Mouse (Mus musculus) CH12.LX (cell line): ENCODE data around the gene Scp2. TPM values are rescaled to one million over a fixed set of nuclear protein-coding genes. Genes with fewer than 3 reads are reported as not detected.

ENCODE experiments used
- DNase-seq: peaks from one replicate; pipeline ENCODE4 v3.0.0-alpha.2; 2013; ENCODE audit errors: extremely low read depth
- H3K27ac ChIP-seq: 2 replicates; pipeline ENCODE4 v1.5.1; 2012; ENCODE audit warnings: low read depth, mild to moderate bottlenecking, control low read depth, moderate library complexity; ENCODE audit not compliant: insufficient read depth
- H3K27me3 ChIP-seq: replicated peaks from 2 replicates; pipeline ENCODE3; 2012; ENCODE audit warnings: inconsistent platforms
- H3K36me3 ChIP-seq, 2 experiments: replicated peaks in 1 of 2; 2 replicates each; pipeline versions ENCODE3 to v1.6.1; 2012; ENCODE audit warnings: inconsistent platforms in 1 of 2, low read length in 1 of 2, mild to moderate bottlenecking in 1 of 2, mixed read lengths in 1 of 2, moderate library complexity in 1 of 2; ENCODE audit not compliant: control insufficient read depth in 1 of 2, insufficient read depth in 1 of 2
- H3K4me1 ChIP-seq, 2 experiments: 2 replicates each; pipeline ENCODE4 v1.6.1; 2012; ENCODE audit warnings: inconsistent platforms in 1 of 2, moderate library complexity in 1 of 2; ENCODE audit not compliant: insufficient read depth in 2 of 2, control insufficient read depth in 1 of 2
- H3K4me2 ChIP-seq: 2 replicates; pipeline ENCODE4 v1.6.1; 2012; ENCODE audit warnings: low read depth, mild to moderate bottlenecking, control low read depth; ENCODE audit not compliant: poor library complexity, insufficient read depth, severe bottlenecking
- H3K4me3 ChIP-seq, 3 experiments: fragments of 150-350 bp in 1 of 3; sonication (generic) in 1 of 3; replicated peaks in 1 of 3; 2 replicates each; pipeline versions ENCODE3 to v1.5.1; 2011 to 2012; ENCODE audit warnings: low read depth in 2 of 3, low read length in 2 of 3, mild to moderate bottlenecking in 2 of 3, moderate library complexity in 2 of 3, control low read depth in 1 of 3, improper control_type of control experiment in 1 of 3, inconsistent platforms in 1 of 3, mixed read lengths in 1 of 3; ENCODE audit not compliant: poor library complexity in 1 of 3
- H3K79me2 ChIP-seq: replicated peaks from 2 replicates; pipeline ENCODE4 v1.6.1; 2012; ENCODE audit warnings: mild to moderate bottlenecking, moderate library complexity; ENCODE audit not compliant: control insufficient read depth, poor library complexity, insufficient read depth, severe bottlenecking; ENCODE audit errors: extremely low read depth
- H3K9ac ChIP-seq: 2 replicates; pipeline ENCODE4 v1.6.1; 2012; ENCODE audit warnings: low read depth, mild to moderate bottlenecking, control low read depth, moderate library complexity; ENCODE audit not compliant: insufficient read depth
- H3K9me3 ChIP-seq: replicated peaks from 2 replicates; pipeline ENCODE3; 2012; ENCODE audit warnings: low read length, inconsistent platforms, mixed read lengths
- CHD1 ChIP-seq: IDR thresholded peaks from 2 replicates; pipeline ENCODE4 v1.6.1; 2012; ENCODE audit warnings: low read depth, low read length, improper control_type of control experiment, inconsistent platforms
- CTCF ChIP-seq, 2 experiments: IDR thresholded peaks in 1 of 2; conservative IDR thresholded peaks in 1 of 2; 2 replicates each; pipeline ENCODE4 v1.5.1; 2011 to 2012; ENCODE audit warnings: low read depth in 2 of 2, low read length in 2 of 2, improper control_type of control experiment in 1 of 2, inconsistent platforms in 1 of 2, mild to moderate bottlenecking in 1 of 2, moderate library complexity in 1 of 2
- E2F4 ChIP-seq: IDR thresholded peaks from 2 replicates; pipeline ENCODE4 v1.6.1; 2011; ENCODE audit warnings: low read depth, low read length, improper control_type of control experiment; ENCODE audit not compliant: insufficient replicate concordance
- ELF1 ChIP-seq: IDR thresholded peaks from 2 replicates; pipeline ENCODE4 v1.6.1; 2014; ENCODE audit warnings: low read depth, mild to moderate bottlenecking, inconsistent platforms, low read length, improper control_type of control experiment
- EP300 ChIP-seq: IDR thresholded peaks from 2 replicates; pipeline ENCODE4 v1.6.1; 2011; ENCODE audit warnings: low read length, improper control_type of control experiment
- ETS1 ChIP-seq: conservative IDR thresholded peaks from 2 replicates; pipeline ENCODE4 v1.6.1; 2012; ENCODE audit warnings: low read depth, mild to moderate bottlenecking, inconsistent platforms, low read length, improper control_type of control experiment, moderate library complexity
- GABPA ChIP-seq: IDR thresholded peaks from 2 replicates; pipeline ENCODE4 v1.6.1; 2012; ENCODE audit warnings: low read depth, low read length, improper control_type of control experiment, inconsistent platforms; ENCODE audit not compliant: insufficient replicate concordance
- HCFC1 ChIP-seq: IDR thresholded peaks from 2 replicates; pipeline ENCODE4 v1.6.1; 2012; ENCODE audit warnings: low read depth, mild to moderate bottlenecking, inconsistent platforms, low read length, improper control_type of control experiment
- IRF4 ChIP-seq: IDR thresholded peaks from 2 replicates; pipeline ENCODE4 v1.6.1; 2014; ENCODE audit warnings: low read depth, mild to moderate bottlenecking, inconsistent platforms, low read length, improper control_type of control experiment
- JUN ChIP-seq: IDR thresholded peaks from 2 replicates; pipeline ENCODE4 v1.6.1; 2011; ENCODE audit warnings: low read depth, mild to moderate bottlenecking, low read length, improper control_type of control experiment, moderate library complexity; ENCODE audit not compliant: insufficient read depth
- JUND ChIP-seq: conservative IDR thresholded peaks from 2 replicates; pipeline ENCODE4 v1.6.1; 2011; ENCODE audit warnings: low read depth, low read length, improper control_type of control experiment
- MAFK ChIP-seq: IDR thresholded peaks from 2 replicates; pipeline ENCODE4 v1.6.1; 2011; ENCODE audit warnings: low read length, improper control_type of control experiment; ENCODE audit not compliant: insufficient replicate concordance
- MAZ ChIP-seq: IDR thresholded peaks from 2 replicates; pipeline ENCODE4 v1.6.1; 2012; ENCODE audit warnings: low read depth, mild to moderate bottlenecking, inconsistent platforms, low read length, improper control_type of control experiment, moderate library complexity
- MYC ChIP-seq: IDR thresholded peaks from 2 replicates; pipeline ENCODE4 v1.6.1; 2011; ENCODE audit warnings: low read depth, mild to moderate bottlenecking, improper control_type of control experiment, low read length
- NELFE ChIP-seq: IDR thresholded peaks from 2 replicates; pipeline ENCODE4 v1.6.1; 2011; ENCODE audit warnings: low read depth, low read length, improper control_type of control experiment
- NRF1 ChIP-seq: IDR thresholded peaks from 2 replicates; pipeline ENCODE4 v1.6.1; 2014; ENCODE audit warnings: low read depth, mild to moderate bottlenecking, inconsistent platforms, low read length, improper control_type of control experiment, moderate library complexity
- PAX5 ChIP-seq: IDR thresholded peaks from 2 replicates; pipeline ENCODE4 v1.6.1; 2012; ENCODE audit warnings: low read length, inconsistent platforms, mixed read lengths
- RCOR1 ChIP-seq: conservative IDR thresholded peaks from 2 replicates; pipeline ENCODE4 v1.6.1; 2012; ENCODE audit warnings: low read depth, mild to moderate bottlenecking, inconsistent platforms, low read length, improper control_type of control experiment
- TCF12 ChIP-seq: IDR thresholded peaks from 2 replicates; pipeline ENCODE4 v1.6.1; 2014; ENCODE audit warnings: low read depth, mild to moderate bottlenecking, inconsistent platforms, low read length, improper control_type of control experiment
- USF2 ChIP-seq: conservative IDR thresholded peaks from 2 replicates; pipeline ENCODE4 v1.6.1; 2011; ENCODE audit warnings: low read depth, low read length, improper control_type of control experiment
- ZC3H11A ChIP-seq: IDR thresholded peaks from 2 replicates; pipeline ENCODE4 v1.6.1; 2012; ENCODE audit warnings: low read depth, mild to moderate bottlenecking, inconsistent platforms, low read length, improper control_type of control experiment
- ZKSCAN1 ChIP-seq: IDR thresholded peaks from 2 replicates; pipeline ENCODE4 v1.6.1; 2012; ENCODE audit warnings: low read depth, inconsistent platforms, low read length, improper control_type of control experiment, borderline replicate concordance
- dilution Hi-C: fragments of 300-500 bp; cut with MboI; formaldehyde crosslinking; loops from 2 replicates; pipeline ENCODE4 v1.14.3; 2020; ENCODE audit warnings: low sequenced_read_pairs; ENCODE audit not compliant: extremely low pct_unique_long_range_greater_than_20kb, extremely low pct_ligation_motif_present
- in situ Hi-C: fragments of 300-500 bp; cut with MboI; formaldehyde crosslinking; loops from 3 replicates; pipeline ENCODE4 v1.14.3; 2019; ENCODE audit warnings: low sequenced_read_pairs, low pct_ligation_motif_present, low pct_unique_long_range_greater_than_20kb, mixed read lengths
- polyA plus RNA-seq: library from polyadenylated mRNA; unstranded; fragments of >175 nt; gene quantifications from 2 replicates; pipeline ENCODE4 v1.2.1, GENCODE M21; 2012; ENCODE audit warnings: low read depth; ENCODE audit not compliant: insufficient read length
- total RNA-seq, 2 experiments: library from RNA; depleted of rRNA; stranded (reverse); fragments of 300-350 nt in 1 of 2; fragments of >200 nt in 1 of 2; gene quantifications; 2 replicates each; pipeline ENCODE4 v1.2.3; 2012 to 2014

The Scp2 gene
- total and polyA plus RNA-seq, 3 experiments: 65.0 to 127 (median 97.8) TPM

DNA sequence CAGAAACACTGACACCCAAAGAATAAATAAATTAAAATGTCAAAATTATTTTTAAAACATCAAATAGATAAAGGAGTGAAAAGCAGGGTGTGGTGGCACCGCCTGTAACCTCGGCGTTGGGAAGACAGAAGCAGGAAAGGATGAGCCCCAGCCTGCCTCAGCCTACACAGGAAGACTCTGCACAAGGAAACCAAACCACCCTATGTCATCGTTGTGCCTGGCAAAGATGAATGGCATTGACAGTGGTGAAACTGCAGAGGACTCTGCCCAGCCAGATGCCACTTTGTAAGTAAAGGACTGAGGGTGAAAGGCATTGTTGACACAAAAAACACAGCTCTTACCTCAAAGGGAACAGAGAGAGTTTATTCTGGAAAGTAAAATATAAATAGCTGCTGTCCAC, 18.5 kb downstream of the Scp2 start:
- in situ Hi-C loops: no loop called here
- TF ChIP-seq E2F4 (no peak), CHD1 (no peak), JUN (no peak), ZKSCAN1 (no peak)
- TF ChIP-seq, all 38 proteins: peak for 0
- Histone ChIP-seq H3K27ac (no peak overlapping the region), H3K4me3 (no peak overlapping the region), H3K9me3 (peaks cover 5% of the 10 kb centered on the region), H3K27me3 (no peaks in the 10 kb centered on the region), H3K9ac (no peak overlapping the region), H3K79me2 (no peaks in the 10 kb centered on the region), H3K36me3 (no peaks in the 10 kb centered on the region), H3K4me2 (no peak overlapping the region), H3K4me1 (no peaks in the 10 kb centered on the region)
- no peak for DNase-seq
- dilution Hi-C loops: no loop called here

GRCm38 (mm10) chr4:108124104-108124503, 20.7 kb downstream of the Scp2 start:
- DNase-seq: no peak
- Histone ChIP-seq H3K36me3 (no peaks in the 10 kb centered on the region), H3K27me3 (no peaks in the 10 kb centered on the region), H3K4me1 (no peaks in the 10 kb centered on the region), H3K27ac (no peak overlapping the region), H3K79me2 (no peaks in the 10 kb centered on the region), H3K4me3 (no peak overlapping the region), H3K4me2 (no peak overlapping the region), H3K9me3 (peaks cover 2% of the 10 kb centered on the region), H3K9ac (no peak overlapping the region)
- TF ChIP-seq CTCF (conservative IDR thresholded peaks at IDR 0.05 in 1 of 2, IDR thresholded peaks at IDR 0.05 in 1 of 2; ENCODE audit: low read depth in 2 of 2, low read length in 2 of 2): no peak
- no peak for TF ChIP-seq TCF12
- TF ChIP-seq MAZ: no peak
- no peak for TF ChIP-seq MAFK
- no peak for TF ChIP-seq ETS1
- TF ChIP-seq CHD1: no peak
- no peak for TF ChIP-seq NRF1
- no peak for TF ChIP-seq ZC3H11A
- no peak for TF ChIP-seq JUN
- no peak for TF ChIP-seq MYC
- TF ChIP-seq JUND: no peak
- no peak for TF ChIP-seq GABPA
- no peak for TF ChIP-seq NELFE
- TF ChIP-seq IRF4: no peak
- TF ChIP-seq ELF1: no peak
- TF ChIP-seq PAX5: no peak
- no peak for TF ChIP-seq HCFC1
- no peak for TF ChIP-seq USF2
- no peak for TF ChIP-seq EP300
- no peak for TF ChIP-seq RCOR1
- dilution Hi-C loops: no loop called here
- in situ Hi-C loops: no loop called here
